Mouse (Mus musculus) cerebellum, adult 2 months (tissue): ENCODE measurements around the gene Rpl22l1.

Experiments
- CTCF ChIP-seq: fragments of 200-500 bp; IDR thresholded peaks from 2 replicates; pipeline ENCODE4 v1.5.1; 2011; ENCODE audit warnings: low read depth, mild to moderate bottlenecking, control low read depth, low read length, moderate library complexity, borderline replicate concordance; ENCODE audit not compliant: insufficient read depth
- POLR2A ChIP-seq: fragments of 200-500 bp; IDR thresholded peaks from 2 replicates; pipeline ENCODE4 v1.6.1; 2011; ENCODE audit warnings: low read length, control low read depth, borderline replicate concordance; ENCODE audit not compliant: insufficient read depth

DNA sequence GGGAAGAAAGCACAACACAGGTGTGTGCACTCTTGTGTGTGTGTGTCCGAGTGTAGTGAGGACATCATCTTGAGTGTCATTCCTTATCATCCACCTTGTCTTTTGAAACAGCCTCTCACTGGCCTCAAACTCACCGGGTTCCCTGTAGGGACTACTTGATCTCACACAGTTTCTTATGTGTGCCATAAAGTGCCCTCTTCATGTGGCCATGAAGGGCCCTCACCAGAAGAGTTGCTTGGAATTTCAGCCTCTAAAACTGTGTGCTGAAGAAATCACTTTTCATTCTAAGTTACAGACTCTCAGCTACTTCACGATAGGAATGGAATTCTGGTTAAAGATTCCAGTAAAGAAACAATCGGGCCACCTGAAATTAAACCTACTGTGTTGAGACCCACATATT, 38.3 kb upstream of the Rpl22l1 start:
- TF ChIP-seq CTCF (no peak), POLR2A (no peak)
